Mouse (Mus musculus) intestine, embryonic 16.5 days (tissue): ENCODE data around the gene Pkd2l1. TPM values are rescaled to one million over a fixed set of nuclear protein-coding genes. Genes with fewer than 3 reads are reported as not detected.
A peak's percentile ranks its signal among the peaks of the same experiment; 100 is the strongest.

Source experiments
- ATAC-seq: fragments of 200-750 bp; cut with Nextera tagmentation; 2 replicates; pipeline ENCODE4 v1.8.0; 2017; ENCODE audit warnings: moderate TSS enrichment, moderate library complexity
- H3K27ac ChIP-seq: fragments of 300-500 bp; sonication (generic); 2 replicates; pipeline ENCODE4 v1.5.1; 2014; ENCODE audit warnings: mild to moderate bottlenecking, low read length
- H3K27me3 ChIP-seq: fragments of 300-500 bp; sonication (generic); replicated peaks from 2 replicates; pipeline ENCODE4 v1.6.1; 2014; ENCODE audit warnings: low read length, control low read depth, mixed read lengths; ENCODE audit not compliant: control insufficient read depth, insufficient read depth
- H3K36me3 ChIP-seq: fragments of 300-500 bp; sonication (generic); 2 replicates; pipeline ENCODE4 v1.6.1; 2014; ENCODE audit warnings: low read length, control low read depth; ENCODE audit not compliant: control insufficient read depth, insufficient read depth
- H3K4me1 ChIP-seq: fragments of 300-500 bp; sonication (generic); 2 replicates; pipeline ENCODE4 v1.6.1; 2014; ENCODE audit warnings: low read length, control low read depth, mixed read lengths; ENCODE audit not compliant: control insufficient read depth, insufficient read depth
- H3K4me2 ChIP-seq: fragments of 300-500 bp; sonication (generic); 2 replicates; pipeline ENCODE4 v1.6.1; 2014; ENCODE audit warnings: low read depth, low read length, control low read depth
- H3K4me3 ChIP-seq: fragments of 300-500 bp; sonication (generic); 2 replicates; pipeline ENCODE4 v1.5.1; 2014; ENCODE audit warnings: mild to moderate bottlenecking, low read length
- H3K9ac ChIP-seq: fragments of 300-500 bp; sonication (generic); 2 replicates; pipeline ENCODE4 v1.6.1; 2014; ENCODE audit warnings: low read depth, low read length
- H3K9me3 ChIP-seq: fragments of 300-500 bp; sonication (generic); 2 replicates; pipeline ENCODE4 v1.6.1; 2016; ENCODE audit warnings: low read length, control low read depth; ENCODE audit not compliant: control insufficient read depth
- WGBS: fragments of 180-500 bp; shearing (Covaris S2); extraction: QIAGEN DNeasy Blood & Tissue Kit; methylation state at CpG from one replicate; pipeline ENCODE4 v1.1.7; 2014; 5-methylcytosine and 5-hydroxymethylcytosine counted together
- polyA plus RNA-seq: library from polyadenylated mRNA; unstranded; fragments of >200 nt; fragmentation: Nextera tagmentation; extraction: Ambion mirVana; gene quantifications from 2 replicates; pipeline ENCODE4 v1.2.1, GENCODE M21; 2015

The Pkd2l1 gene
- 0.04 TPM in 1 of 2 replicates, not detected in the other for polyA plus RNA-seq

DNA sequence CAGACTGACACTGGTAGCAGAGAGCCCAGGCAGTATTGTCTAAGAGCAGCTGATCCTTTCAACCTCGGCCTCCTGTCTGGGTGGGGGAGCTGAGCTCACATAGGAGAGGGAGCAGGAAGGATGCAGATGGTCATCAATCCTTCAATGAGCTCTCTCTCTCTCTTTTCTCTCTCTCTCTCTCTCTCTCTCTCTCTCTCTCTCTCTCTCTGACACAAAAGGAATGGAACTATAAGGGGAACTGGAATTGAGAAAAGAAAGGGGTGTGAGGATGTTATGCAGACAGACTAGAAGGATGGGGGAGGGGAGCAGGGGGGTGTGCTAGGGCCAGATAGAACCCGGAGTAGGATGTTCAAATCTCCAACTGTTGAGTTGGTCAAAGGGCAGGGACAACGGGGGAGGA, at the start of gene Pkd2l1:
Gene Pkd2l1, minus strand, starts transcription at position 101 of the 400 bp plus-strand sequence.
- ATAC-seq: no peak
- WGBS: 51% methylated on average over 3 of the region's 3 CpGs

DNA sequence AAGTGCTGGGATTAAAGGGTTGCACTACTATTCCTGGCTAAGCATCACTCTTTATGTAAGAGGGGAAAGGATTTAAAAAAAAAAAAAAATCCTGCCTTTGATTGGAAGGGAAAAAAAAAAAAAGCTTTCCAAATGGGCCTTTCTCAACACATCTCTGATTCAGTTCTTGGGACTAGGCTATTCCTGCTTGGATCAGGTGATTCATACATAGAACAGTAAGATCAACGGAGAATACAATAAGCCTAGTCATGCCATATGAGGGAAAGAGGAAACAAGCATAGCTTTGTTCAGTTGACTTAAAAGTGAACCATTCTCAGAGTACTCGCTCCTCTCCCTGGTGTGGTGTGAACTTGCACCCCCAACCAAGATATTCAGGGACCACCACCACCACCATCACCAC, 46.7 kb upstream of the Pkd2l1 start:
- no peak overlapping the region for H3K9ac ChIP-seq
- H3K27ac ChIP-seq: no peak overlapping the region
- 88% methylated on average over 2 of the region's 2 CpGs for WGBS
- no peaks in the 10 kb centered on the region for H3K4me1 ChIP-seq
- H3K9me3 ChIP-seq: no peaks in the 10 kb centered on the region
- H3K4me3 ChIP-seq: no peak overlapping the region
- H3K27me3 ChIP-seq: no peaks in the 10 kb centered on the region
- no peak for ATAC-seq
- no peak overlapping the region for H3K4me2 ChIP-seq
- no peaks in the 10 kb centered on the region for H3K36me3 ChIP-seq

More for the DNA sequence above, at the start of gene Pkd2l1:
- H3K27ac ChIP-seq: no peak within 1 kb of the TSS
- no peak within 1 kb of the TSS for H3K9ac ChIP-seq
- H3K4me3 ChIP-seq: no peak within 1 kb of the TSS
- H3K9me3 ChIP-seq: no peaks in the 10 kb centered on the region
- H3K27me3 ChIP-seq: no peaks in the 10 kb centered on the region
- no peak within 1 kb of the TSS for H3K4me2 ChIP-seq
- H3K36me3 ChIP-seq: no peaks in the 10 kb centered on the region
- H3K4me1 ChIP-seq: no peaks in the 10 kb centered on the region

DNA sequence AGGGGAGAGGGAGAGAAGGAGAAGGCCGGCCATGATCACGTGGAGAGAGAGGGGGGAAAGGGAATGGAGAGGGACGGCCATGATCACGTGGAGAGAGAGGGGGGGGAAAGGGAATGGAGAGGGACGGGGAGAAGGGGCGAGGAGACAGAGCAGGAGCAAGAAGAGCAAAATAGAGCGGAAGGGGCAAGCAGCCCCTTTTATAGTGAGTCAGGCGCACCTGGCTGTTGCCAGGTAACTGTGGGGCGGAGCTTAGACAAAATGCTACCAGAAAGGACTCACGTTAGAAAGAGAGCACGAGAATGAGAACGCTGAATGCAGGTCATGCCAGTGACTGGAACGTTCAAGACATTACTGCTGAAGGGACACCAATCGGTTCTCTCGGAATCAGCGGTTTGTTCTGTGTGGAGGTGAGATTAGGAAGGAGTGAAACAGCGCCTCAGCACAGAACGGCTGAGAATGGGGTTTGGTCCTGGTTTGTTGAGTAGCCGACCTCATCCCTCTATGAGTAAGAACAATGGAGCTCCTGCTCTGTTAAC, 45.3 kb upstream of the Pkd2l1 start:
- H3K27ac ChIP-seq: no peak overlapping the region
- no peak overlapping the region; the same call in 1 of the 2 replicates for H3K9ac ChIP-seq
- H3K4me1 ChIP-seq: no peaks in the 10 kb centered on the region
- no peak for ATAC-seq
- H3K36me3 ChIP-seq: no peaks in the 10 kb centered on the region
- WGBS: 11% methylated on average over 19 of the region's 19 CpGs
- no peaks in the 10 kb centered on the region for H3K27me3 ChIP-seq
- H3K4me3 ChIP-seq: peak overlapping the region; percentile 32
- peak overlapping the region; percentile 54 for H3K4me2 ChIP-seq
- H3K9me3 ChIP-seq: no peaks in the 10 kb centered on the region

DNA sequence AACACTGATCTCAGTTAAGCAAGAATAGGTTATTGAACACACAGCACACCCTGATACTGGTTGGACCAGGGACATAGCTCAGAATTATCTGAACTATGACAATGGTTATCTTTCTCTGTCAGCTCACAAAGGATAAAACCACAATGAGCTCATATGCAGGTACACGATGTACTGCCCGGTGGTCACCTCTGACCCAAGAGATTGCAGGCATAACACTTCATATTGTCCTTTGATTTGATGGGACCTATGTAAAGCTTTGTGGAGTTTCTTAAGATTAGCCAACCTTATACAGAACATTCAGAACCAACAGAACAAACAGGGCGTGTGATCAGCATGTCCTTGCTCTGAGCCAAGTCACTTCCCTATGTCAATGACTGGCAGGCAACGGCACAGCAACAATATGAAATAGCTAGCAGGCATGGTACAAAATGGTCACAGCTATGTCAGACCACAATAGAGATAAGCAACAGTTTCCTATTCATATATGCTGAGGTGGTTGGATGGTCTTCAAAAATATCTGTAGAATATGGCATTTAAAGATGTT, 39.4 kb upstream of the Pkd2l1 start:
- H3K4me2 ChIP-seq: no peak overlapping the region
- H3K27ac ChIP-seq: no peak overlapping the region
- 84% methylated on average over 4 of the region's 4 CpGs for WGBS
- no peak for ATAC-seq
- H3K36me3 ChIP-seq: no peaks in the 10 kb centered on the region
- H3K9ac ChIP-seq: no peak overlapping the region
- no peaks in the 10 kb centered on the region for H3K4me1 ChIP-seq
- no peaks in the 10 kb centered on the region for H3K27me3 ChIP-seq
- H3K4me3 ChIP-seq: no peak overlapping the region
- no peaks in the 10 kb centered on the region for H3K9me3 ChIP-seq

DNA sequence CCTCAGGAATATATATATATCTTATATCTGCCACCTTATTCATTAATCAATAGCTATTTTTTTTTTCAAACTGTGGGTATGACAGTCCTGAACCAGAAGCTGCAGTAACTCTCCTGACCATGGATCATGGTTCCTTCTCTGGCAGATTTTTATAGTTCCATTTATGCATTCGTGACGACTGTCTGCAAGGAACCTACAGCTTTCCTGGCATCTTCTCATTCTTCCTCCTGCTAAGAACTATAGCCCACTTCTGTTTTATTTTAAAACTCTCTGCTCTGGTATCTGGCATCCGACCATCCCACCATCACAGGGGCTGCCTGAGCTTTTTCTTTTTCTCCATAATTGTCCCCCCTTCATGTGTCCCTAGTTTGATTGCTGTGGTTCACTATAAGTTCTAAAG, 38.0 kb upstream of the Pkd2l1 start:
- H3K9ac ChIP-seq: no peak overlapping the region

DNA sequence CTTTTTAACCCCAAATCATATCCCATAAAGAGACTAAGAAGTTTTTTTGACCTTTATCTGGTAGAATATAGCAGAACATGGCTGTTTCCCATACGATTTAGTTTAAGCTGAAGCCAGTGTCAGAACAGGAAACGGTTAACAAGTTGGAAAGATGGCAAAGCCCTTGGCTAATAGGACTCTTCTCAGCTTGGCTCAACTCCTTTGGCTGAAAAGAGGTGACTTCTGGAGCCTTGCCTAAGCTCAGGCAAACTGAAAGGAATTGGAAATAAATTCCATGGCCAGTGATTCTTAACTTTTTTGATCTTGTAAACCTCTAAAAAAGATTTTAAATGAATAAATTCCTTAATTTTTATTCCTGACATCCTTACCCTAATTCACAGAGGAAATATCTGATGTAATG, 37.5 kb upstream of the Pkd2l1 start:
- 75% methylated on average over 2 of the region's 2 CpGs for WGBS
- no peak for ATAC-seq
- H3K4me1 ChIP-seq: no peaks in the 10 kb centered on the region
- no peak overlapping the region for H3K27ac ChIP-seq
- H3K4me2 ChIP-seq: no peak overlapping the region
- no peaks in the 10 kb centered on the region for H3K36me3 ChIP-seq
- H3K27me3 ChIP-seq: no peaks in the 10 kb centered on the region
- H3K9ac ChIP-seq: no peak overlapping the region
- H3K4me3 ChIP-seq: no peak overlapping the region
- H3K9me3 ChIP-seq: no peaks in the 10 kb centered on the region

More for the DNA sequence above, 38.0 kb upstream of the Pkd2l1 start:
- Histone ChIP-seq H3K4me2 (no peak overlapping the region), H3K4me1 (no peaks in the 10 kb centered on the region), H3K9me3 (no peaks in the 10 kb centered on the region), H3K27me3 (no peaks in the 10 kb centered on the region), H3K27ac (no peak overlapping the region), H3K4me3 (no peak overlapping the region), H3K36me3 (no peaks in the 10 kb centered on the region)
- 72% methylated on average over 3 of the region's 3 CpGs for WGBS
- ATAC-seq: no peak

DNA sequence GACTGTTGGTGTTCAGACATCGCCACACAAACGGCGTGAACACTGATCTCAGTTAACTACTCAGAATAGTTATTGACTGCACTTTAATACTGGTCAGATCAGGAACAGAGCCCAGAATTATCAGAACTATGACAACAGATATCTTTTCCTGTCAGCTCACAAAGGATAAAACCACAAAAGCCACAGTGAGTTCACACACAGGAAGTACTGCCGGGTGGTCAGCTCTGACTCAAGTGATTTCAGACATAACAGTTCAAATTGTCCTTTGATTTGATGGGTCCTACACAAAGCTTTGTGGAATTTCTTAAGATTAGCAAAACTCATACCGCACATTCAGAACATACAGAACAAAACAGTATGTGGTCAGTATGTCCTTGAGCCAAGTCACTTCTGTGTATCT, 33.5 kb upstream of the Pkd2l1 start:
- no peaks in the 10 kb centered on the region for H3K9me3 ChIP-seq
- ATAC-seq: no peak
- H3K27ac ChIP-seq: no peak overlapping the region
- H3K27me3 ChIP-seq: no peaks in the 10 kb centered on the region
- H3K9ac ChIP-seq: no peak overlapping the region
- no peak overlapping the region for H3K4me2 ChIP-seq
- no peaks in the 10 kb centered on the region for H3K4me1 ChIP-seq
- 83% methylated on average over 5 of the region's 5 CpGs for WGBS
- no peaks in the 10 kb centered on the region for H3K36me3 ChIP-seq
- H3K4me3 ChIP-seq: no peak overlapping the region

DNA sequence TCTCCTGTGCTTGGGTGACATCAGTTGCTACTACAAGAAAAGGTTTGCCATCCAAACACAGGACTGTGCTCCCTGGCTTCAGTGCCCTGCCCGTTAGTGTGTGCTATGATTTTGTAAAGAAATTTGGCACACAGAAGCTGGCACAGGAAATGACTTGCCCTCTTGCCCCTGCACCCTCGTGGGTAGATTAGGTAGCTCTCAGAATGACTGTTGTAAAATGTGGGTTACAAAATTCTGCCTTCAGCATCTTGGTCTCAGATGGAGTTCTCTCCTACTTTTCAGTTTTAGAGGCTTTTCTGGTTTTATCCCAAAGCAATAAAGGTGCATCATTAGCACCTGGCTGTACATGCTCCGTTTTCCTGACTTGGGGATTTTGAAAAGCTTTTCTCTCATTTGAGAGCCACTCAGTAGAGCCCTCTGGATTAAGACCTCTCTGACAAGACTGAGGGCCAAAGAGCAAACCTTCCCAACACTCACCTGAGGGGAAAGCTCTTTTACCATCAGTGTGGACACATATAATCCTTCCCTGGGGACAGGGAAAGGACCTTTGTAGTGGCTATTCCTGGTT, 25.8 kb upstream of the Pkd2l1 start:
- H3K27me3 ChIP-seq: no peaks in the 10 kb centered on the region
- H3K4me1 ChIP-seq: no peaks in the 10 kb centered on the region
- no peak for ATAC-seq
- H3K36me3 ChIP-seq: no peaks in the 10 kb centered on the region
- no peak overlapping the region for H3K9ac ChIP-seq
- H3K27ac ChIP-seq: no peak overlapping the region
- H3K4me2 ChIP-seq: no peak overlapping the region
- no peaks in the 10 kb centered on the region for H3K9me3 ChIP-seq
- no peak overlapping the region for H3K4me3 ChIP-seq
- 61% methylated on average over 3 of the region's 3 CpGs for WGBS

DNA sequence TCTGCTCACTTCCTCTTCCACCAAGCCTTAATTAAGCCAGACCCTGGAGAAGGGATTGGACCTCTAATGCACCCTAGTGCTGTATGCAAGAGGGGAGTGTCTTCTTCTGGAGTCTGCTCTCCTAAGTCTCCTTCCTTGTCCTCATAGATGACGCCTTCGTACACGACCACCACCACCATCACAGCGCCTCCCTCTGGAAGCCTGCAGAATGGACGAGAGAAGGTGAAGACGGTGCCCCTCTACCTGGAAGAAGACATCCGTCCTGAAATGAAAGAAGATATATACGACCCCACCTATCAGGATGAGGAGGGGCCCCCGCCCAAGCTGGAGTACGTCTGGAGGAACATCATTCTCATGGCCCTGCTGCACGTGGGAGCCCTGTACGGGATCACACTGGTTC, 23.0 kb upstream of the Pkd2l1 start:
- Histone ChIP-seq H3K27me3 (no peaks in the 10 kb centered on the region), H3K36me3 (no peaks in the 10 kb centered on the region), H3K27ac (no peak overlapping the region), H3K4me2 (no peak overlapping the region), H3K4me1 (no peaks in the 10 kb centered on the region), H3K9ac (no peak overlapping the region), H3K9me3 (no peaks in the 10 kb centered on the region), H3K4me3 (no peak overlapping the region)
- no peak for ATAC-seq
- WGBS: 72% methylated on average over 12 of the region's 12 CpGs

DNA sequence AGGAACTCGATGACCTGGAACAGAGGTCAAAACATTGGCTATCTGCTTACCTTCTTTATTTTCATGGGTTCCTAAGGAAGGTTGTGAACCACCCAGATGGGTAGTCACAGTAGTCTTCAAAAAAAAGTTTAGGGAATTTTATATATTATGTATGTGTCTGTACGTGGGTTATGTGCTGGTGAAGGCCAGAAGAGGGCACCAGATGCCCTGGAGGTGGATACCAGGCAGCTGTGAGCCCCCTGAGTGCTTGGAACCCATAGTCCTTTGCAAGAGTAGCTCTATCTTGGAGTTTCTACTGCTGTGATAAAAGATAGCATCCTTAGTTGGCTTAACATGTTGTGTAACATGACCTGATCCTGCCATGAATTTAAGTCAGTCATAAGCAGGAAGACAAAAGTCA, 14.8 kb upstream of the Pkd2l1 start:
- Histone ChIP-seq H3K9ac (no peak overlapping the region), H3K27ac (no peak overlapping the region), H3K4me2 (no peak overlapping the region), H3K4me1 (no peaks in the 10 kb centered on the region), H3K9me3 (no peaks in the 10 kb centered on the region), H3K4me3 (no peak overlapping the region), H3K27me3 (no peaks in the 10 kb centered on the region), H3K36me3 (no peaks in the 10 kb centered on the region)
- 69% methylated on average over 2 of the region's 2 CpGs for WGBS
- ATAC-seq: no peak
